Mouse (Mus musculus): ENCODE results near the gene Rest.

The Rest gene

GRCm38 (mm10) chr5:77309051-77309906 is 44.0 kb downstream of the Rest start:
- no peak for DNase-seq (ENCODE audit: low read depth, low spot score)

- DNase-seq (ENCODE audit: low read depth, low spot score), result peak; percentile 99
Observed at GRCm38 (mm10) chr5:77309924-77310772, 44.9 kb downstream of the Rest start, which contains the start of the genes Noa1 and Polr2b. TSS of gene Noa1 (minus strand) at chr5:77310084. TSS of gene Polr2b (plus strand) at chr5:77310147.

- no peak for DNase-seq (ENCODE audit: low read depth, low spot score)
Observed at GRCm38 (mm10) chr5:77314206-77314605, 48.9 kb downstream of the Rest start.

GRCm38 (mm10) chr5:77314986-77315385 is 49.7 kb downstream of the Rest start:
- no peak for DNase-seq (ENCODE audit: low read depth, low spot score)

GRCm38 (mm10) chr5:77324936-77325335 is 59.6 kb downstream of the Rest start:
- DNase-seq (ENCODE audit: low read depth, low spot score), result no peak

- no peak for DNase-seq (ENCODE audit: low read depth, low spot score)
Observed at GRCm38 (mm10) chr5:77330154-77330553, 64.9 kb downstream of the Rest start.

Data from skeletal muscle tissue, adult 2 months (tissue).